Mouse (Mus musculus) heart, adult 2 months (tissue): Measurements from ENCODE around the gene Tcf7l2.

Experiments
- CTCF ChIP-seq: fragments of 200-600 bp; IDR thresholded peaks from 2 replicates; pipeline ENCODE4 v1.8.1; 2022; ENCODE audit warnings: antibody characterized with exemption, mild to moderate bottlenecking, moderate library complexity
- EP300 ChIP-seq: fragments of 200-500 bp; IDR thresholded peaks from 2 replicates; pipeline ENCODE4 v1.6.1; 2011; ENCODE audit warnings: low read depth, low read length, control low read depth; ENCODE audit not compliant: insufficient read depth
- POLR2A ChIP-seq: fragments of 200-500 bp; IDR thresholded peaks from 2 replicates; pipeline ENCODE4 v1.6.1; 2011; ENCODE audit warnings: mild to moderate bottlenecking, low read depth, low read length, control low read depth; ENCODE audit not compliant: insufficient read depth

- TF ChIP-seq EP300 (no peak), CTCF (no peak), POLR2A (no peak)
Observed at GRCm38 (mm10) chr19:55712678-55713077, 28.9 kb upstream of the Tcf7l2 start.
